Mouse (Mus musculus): ENCODE measurements at regions not wholly inside any gene's neighbourhood (a gene's known extent, or its start where the extent isn't known, plus 50 kb on each side); places are given as distances from the start of the nearest gene placed in this dataset.

DNA sequence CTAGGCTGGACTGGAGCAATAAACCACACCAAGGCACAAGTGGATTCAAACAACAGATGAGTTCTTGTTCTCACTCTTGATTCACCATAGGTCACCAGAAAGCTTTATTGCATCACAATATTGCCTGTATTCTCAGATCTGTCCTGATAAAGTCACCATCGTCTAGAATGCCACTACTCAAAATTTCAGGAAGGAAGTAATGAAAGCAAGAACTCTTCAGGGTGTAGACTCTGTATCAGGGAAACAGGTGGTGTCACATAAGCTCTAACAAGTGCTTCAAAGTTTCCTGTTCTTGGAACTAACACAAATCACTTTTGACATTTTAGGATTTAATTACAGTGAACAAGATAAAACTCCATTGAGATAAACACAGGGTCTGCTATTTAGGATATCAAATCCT, 52.2 kb upstream of the Tars start:
- Histone ChIP-seq H3K4me2 (ENCODE audit: low read length) (no peak overlapping the region), H3K27ac (ENCODE audit: low read depth, low read length) (no peak overlapping the region), H3K9ac (ENCODE audit: low read depth, low read length) (no peak overlapping the region), H3K4me1 (ENCODE audit: control insufficient read depth, insufficient read depth, low read depth, low read length) (no peaks in the 10 kb centered on the region), H3K4me3 (ENCODE audit: low read length) (no peak overlapping the region), H3K27me3 (replicated peaks; ENCODE audit: control insufficient read depth, insufficient read depth, low read length) (no peaks in the 10 kb centered on the region), H3K9me3 (ENCODE audit: control insufficient read depth, low read length) (no peaks in the 10 kb centered on the region), H3K36me3 (ENCODE audit: control insufficient read depth, insufficient read depth, low read length) (no peaks in the 10 kb centered on the region)
- 85% methylated on average over 1 of the region's 1 CpGs for WGBS
- ATAC-seq = no peak

Measured in hindbrain, embryonic 16.5 days (tissue).